Mouse (Mus musculus): ENCODE results near the gene Msantd1.

GRCm38 (mm10) chr5:34954508-34954907 is 46.7 kb downstream of the Msantd1 start:
- TF ChIP-seq HCFC1 (IDR thresholded peaks at IDR 0.05; ENCODE audit: borderline replicate concordance, insufficient read depth, low read length), result no peak
- no peak for TF ChIP-seq MAFK (IDR thresholded peaks at IDR 0.05; ENCODE audit: insufficient read depth, low read depth, low read length)
- TF ChIP-seq ZNF384 (IDR thresholded peaks at IDR 0.05; ENCODE audit: low read depth, low read length), result no peak
